Mouse (Mus musculus) mesoderm, embryonic 11.5 days (tissue): Measurements from ENCODE around the gene Maml3.

Experiments
- DNase-seq: peaks from one replicate; pipeline ENCODE4 v3.0.0-alpha.2; 2012; ENCODE audit warnings: low read depth, low spot score

Maml3 gene

DNA sequence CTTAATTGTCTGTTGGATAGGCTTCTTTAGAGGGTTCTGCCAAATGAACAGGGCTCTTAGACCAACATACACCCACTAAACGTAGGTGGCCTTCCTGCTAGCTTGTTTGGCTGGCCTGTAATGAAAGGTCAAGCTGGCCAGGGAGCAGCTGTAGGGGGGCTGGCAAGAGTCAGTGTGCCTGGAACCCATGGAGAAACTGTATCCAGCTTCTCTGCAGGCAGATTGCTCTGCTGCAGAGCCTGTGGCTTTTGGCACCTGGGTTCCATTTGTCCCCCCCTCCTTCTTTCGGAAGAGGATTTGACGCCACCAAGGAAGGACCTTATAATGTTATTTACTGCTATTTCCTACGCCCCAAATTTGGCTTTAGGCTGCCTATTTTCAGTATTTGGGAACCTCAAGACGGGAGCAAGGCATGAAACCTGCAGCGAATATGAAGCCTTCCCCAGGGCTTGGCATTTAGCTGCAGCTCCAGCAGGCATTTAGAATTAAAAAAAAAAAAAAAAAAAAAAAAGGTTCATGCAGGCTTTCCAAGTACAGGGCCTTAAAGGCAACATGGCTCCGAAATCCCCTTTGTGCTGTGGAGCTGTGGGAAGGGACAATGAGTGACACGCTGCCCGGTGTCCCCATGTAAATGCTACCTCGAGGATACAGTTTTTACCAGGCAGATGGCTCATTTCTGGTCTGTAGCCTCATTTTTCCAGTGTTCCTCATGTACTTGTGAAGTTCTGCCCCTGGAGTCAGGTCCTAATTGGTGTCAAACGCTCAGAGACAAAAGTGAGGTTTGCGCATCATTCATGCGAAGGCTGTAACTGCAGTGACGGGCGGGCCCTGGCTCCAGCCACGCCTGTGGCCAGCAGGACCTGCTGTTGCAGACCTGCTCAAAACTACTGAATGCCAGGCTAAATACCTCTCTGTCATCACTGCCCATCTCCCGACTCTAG, 356.2 kb downstream of the Maml3 start:
- DNase-seq: no peak

DNA sequence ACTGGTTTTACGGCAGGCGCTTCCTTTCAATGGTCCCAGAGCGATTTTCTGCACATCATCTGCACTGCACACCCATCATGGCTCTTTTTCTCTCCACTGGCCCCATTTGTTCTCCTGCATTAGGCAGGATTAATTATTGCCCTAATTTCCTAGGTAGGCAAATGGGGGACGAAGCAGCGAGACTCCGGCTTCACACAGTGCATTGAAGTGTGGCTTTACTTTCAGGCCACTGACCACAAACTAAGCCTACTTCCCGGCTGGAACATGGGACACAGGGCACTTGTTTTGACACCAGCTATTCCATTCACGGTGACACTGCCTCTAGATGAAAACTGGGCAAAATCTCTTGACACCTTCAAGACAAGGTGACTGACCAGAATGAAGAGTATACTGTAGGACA, 358.1 kb downstream of the Maml3 start:
- DNase-seq: no peak

DNA sequence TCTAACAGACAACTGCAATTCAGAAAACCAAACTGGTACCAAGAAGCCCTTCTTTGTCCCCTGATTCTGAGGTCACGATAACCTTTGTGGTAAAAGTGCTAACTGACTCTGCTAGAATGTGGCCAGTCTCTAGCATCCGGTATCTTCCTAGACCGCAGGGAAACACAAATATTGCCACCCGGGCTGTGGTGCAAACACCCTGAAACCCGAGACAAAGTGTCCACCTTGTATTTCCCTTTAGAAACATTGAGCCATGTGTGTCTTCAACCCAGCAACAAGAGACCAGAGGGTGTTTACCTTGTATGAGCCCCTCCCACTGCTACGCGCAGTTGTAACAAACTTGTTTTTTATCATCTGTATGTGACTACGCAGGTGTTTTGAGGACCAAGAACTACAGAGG, 359.7 kb downstream of the Maml3 start:
- no peak for DNase-seq

DNA sequence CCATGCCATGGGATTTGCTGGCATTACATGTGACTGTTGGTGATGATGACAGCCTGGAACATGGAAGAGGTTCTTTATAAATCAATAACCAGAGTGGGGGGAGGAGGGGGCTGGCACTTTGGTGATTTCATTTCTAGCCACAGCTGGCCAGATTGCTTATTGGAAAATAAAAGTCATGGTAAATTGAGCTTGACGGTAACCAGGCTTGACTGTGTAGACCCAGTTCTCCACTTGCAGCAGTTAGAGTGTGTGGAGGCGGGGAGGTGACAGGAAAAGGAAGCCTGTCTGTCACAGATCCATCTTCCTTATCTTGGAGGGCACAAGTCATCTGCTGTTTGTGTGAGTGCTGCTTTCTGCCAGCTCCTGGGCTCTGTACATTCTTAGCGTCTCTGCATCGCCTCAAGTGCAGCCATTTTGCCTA, 360.5 kb downstream of the Maml3 start:
- no peak for DNase-seq

DNA sequence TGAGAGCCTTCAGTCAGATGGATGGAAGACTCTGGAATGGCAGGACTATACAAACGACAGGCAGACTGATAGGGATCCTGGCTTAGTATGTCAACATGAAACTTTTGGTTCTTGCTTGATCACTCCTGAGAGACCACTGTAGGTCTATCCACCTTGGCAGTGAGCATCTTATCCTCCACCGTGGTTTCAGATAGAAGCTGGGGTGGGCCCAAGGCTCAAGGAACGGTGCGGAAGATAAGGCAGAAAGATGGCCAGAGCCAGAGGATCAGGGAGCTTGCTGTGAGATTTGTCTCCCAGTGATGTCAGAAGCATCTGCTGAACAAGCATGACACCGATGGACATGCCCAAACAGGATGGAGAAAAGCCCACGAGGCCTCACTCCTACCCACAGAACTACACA, 362.5 kb downstream of the Maml3 start:
- DNase-seq: no peak

DNA sequence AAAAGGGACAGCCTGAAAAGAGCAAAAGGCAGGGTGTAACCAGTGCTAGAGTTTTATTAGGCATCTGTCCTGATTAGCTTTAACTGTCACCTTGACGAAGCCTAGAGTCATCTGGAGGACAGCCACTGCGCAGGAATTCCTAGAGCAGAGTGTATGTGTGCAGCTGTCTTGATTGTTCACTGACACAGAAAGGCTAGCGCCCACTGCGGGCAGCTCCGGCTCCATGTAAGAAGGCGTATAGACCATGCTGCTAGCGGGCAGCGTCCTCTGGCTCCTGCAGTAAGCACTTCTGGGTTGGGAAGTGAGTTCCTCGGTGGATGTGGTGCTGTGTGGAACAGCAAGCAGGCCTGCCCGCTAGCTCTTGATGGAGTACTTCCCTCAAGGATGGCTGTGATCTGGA, 363.1 kb downstream of the Maml3 start:
- peak; percentile 66 for DNase-seq

DNA sequence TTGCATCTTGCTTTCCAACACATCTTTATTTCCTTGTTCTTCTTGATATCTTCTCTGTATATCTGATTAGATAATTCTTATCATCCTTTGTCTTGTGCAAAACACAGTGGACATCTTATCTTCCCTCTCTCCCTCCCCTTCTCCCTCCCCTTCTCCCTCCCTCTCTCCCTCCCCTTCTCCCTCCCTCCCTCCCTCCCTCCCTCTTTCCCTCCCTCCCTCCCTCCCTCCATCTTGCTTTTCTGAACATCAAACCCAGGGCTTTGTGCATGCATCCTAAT, 365.1 kb downstream of the Maml3 start:
- DNase-seq: no peak

GRCm38 (mm10) chr3:51739049-51739834, 365.6 kb downstream of the Maml3 start:
- peak; percentile 75 for DNase-seq

- DNase-seq: no peak
Measured at GRCm38 (mm10) chr3:51733685-51734084, 371.2 kb downstream of the Maml3 start.

DNA sequence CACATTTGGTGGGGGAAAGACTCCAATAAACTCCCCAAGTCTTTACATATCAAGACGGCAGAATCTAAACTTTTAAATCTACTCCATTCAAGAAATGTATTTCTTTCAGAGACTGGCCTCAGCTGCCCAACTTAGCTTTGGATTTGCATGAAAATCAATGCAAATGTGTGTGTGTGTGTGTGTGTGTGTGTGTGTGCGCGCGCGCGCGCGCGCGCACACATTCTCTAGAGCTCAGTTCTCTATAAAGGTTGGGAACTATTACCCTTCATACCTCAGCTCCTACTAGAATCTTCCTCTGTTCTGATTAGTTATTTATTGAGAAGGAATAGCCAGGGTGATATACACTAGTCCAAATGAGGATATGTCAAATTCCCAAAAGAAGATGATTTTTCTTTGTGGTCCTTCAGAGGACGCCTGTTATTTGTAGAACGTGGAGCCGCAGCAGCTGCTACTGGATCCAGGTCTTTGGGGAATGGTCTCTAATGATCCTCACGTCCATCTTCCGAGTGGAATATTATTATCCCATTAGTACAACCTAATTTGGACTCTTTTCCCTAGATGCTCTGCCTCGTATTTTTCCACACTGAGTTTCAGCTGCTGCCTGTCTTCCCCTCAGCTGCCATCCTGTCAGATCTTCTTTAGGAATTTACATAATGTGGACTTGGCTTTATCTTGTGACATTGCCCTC, 372.8 kb downstream of the Maml3 start:
- no peak for DNase-seq

DNA sequence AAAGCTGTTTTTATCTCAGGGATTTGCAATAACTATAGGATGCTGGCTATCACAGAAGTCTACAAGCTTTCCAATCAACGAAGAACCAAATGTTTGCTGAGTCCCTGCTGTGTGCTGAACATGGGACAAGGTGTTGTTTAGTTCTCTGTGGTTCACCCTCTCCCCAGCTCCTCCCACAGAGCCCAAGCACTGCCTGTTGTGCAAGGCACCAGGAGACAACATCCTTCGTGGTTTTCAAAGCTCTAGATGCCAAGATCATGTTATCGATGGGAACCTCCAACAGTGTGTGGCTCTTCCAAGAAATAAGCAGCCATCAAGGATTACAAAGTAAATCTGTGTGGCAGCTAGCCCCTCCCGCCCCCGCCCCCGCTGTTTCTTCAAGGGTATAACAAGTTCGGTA, 374.2 kb downstream of the Maml3 start:
- no peak for DNase-seq

- no peak for DNase-seq
Measured at GRCm38 (mm10) chr3:51729109-51729918, 375.6 kb downstream of the Maml3 start.

DNA sequence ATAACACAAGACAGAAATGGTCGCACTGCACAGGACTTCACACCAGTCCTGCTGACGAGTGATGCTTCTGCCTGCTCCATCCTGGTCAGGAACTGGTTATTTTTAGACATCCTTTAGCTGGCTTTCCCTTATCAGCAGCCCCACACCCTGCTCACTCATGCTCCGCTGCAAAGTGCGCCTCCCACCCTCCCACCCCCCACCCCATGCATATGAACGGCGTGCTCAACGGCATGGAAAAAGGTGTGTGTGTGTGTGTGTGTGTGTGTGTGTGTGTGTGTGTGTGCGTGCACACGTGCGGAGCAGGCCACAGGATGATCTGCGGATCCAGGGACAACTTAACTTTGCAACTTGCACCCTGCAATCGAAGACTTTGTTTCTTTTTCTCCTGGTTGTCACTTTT, 376.4 kb downstream of the Maml3 start:
- DNase-seq: no peak

DNA sequence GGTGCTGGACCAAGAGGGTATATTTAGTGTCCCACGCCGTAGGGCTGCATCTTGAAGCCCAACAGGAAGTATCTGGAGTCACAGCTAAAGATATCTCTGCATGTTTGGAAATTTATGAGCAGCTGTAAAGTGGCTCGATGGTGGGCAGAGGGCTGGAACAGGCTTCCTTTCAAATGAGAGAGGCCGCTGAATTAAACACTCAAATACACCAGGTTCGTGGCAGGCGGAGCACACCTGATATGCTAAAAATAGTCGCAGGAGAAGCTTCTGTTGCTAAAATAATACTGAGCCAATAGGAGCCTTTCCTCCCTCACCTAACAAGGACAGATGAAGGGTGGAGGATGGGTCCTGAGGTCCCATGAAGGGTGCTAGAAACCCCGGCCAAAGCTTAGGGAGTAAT, 376.9 kb downstream of the Maml3 start:
- DNase-seq: no peak

GRCm38 (mm10) chr3:51727487-51727886, 377.4 kb downstream of the Maml3 start:
- no peak for DNase-seq

DNA sequence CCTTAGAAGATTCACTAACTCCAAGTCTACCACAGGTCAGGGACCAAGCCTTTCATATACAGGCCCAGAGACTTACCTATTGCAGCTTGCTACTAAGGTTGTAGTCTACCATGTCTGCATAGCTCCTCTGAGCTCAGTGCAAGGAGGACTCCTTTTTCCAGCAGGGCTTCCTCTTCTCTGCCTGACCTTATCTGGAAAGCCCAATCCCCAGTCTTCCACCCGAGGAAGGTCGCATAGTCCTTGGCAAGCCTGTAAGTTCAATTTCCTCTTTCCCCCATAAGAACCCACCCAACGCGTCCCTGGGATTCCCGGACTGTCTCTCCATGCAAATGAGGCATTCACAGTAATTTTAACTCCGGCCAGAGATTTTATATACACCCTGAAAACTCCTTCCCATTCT, 378.6 kb downstream of the Maml3 start:
- DNase-seq: no peak

DNA sequence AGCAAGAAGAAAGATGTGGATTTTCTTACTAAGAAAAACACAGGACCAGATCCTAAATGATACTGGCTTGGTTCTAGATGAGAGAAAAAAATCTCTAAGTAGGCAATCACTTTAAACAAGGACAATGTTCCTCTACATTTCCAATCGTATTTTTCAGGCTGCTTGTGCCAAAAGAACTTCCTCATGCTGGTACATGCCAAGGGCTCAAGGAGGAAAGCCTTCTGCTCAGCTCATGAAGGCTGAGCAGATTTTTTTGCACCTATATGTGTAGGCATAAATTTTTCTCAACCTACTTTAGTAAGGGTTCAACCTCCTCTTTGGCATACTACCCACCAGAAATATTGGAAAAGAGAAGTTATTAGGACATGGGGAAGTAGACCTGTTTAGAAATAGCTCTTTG, 384.9 kb downstream of the Maml3 start:
- DNase-seq: no peak

- no peak for DNase-seq
Measured at GRCm38 (mm10) chr3:51719373-51719772, 385.5 kb downstream of the Maml3 start.

- DNase-seq: no peak
Measured at GRCm38 (mm10) chr3:51717909-51718308, 387.0 kb downstream of the Maml3 start.

- peak; percentile 64 for DNase-seq
Measured at GRCm38 (mm10) chr3:51717455-51717854, 387.4 kb downstream of the Maml3 start.

- no peak for DNase-seq
Measured at GRCm38 (mm10) chr3:51714469-51714868, 390.4 kb downstream of the Maml3 start.

GRCm38 (mm10) chr3:51713233-51713632, 391.6 kb downstream of the Maml3 start:
- peak; percentile 73 for DNase-seq
